Mouse (Mus musculus) heart, postnatal 0 days (tissue): ENCODE measurements around the gene Clip1.

ENCODE experiments used
- CTCF ChIP-seq: IDR thresholded peaks from 2 replicates; pipeline ENCODE4 v1.5.1; 2016; ENCODE audit warnings: antibody characterized with exemption, control low read depth, low read depth
- EP300 ChIP-seq: IDR thresholded peaks from 2 replicates; pipeline ENCODE4 v1.6.1; 2016; ENCODE audit warnings: antibody characterized with exemption, low read depth

GRCm38 (mm10) chr5:123572357-123573186 is 111.8 kb downstream of the Clip1 start, which contains the start of gene Vps33a:
- TF ChIP-seq CTCF (no peak), EP300 (no peak)
